Mouse (Mus musculus) midbrain, embryonic 16.5 days (tissue): ENCODE measurements around the gene Idh3a. TPM values are rescaled to one million over a fixed set of nuclear protein-coding genes. Genes with fewer than 3 reads are reported as not detected.

Experiments used
- ATAC-seq: fragments of 200-750 bp; cut with Nextera tagmentation; 2 replicates; pipeline ENCODE4 v1.8.0; 2017; ENCODE audit warnings: moderate TSS enrichment
- H3K27ac ChIP-seq: fragments of 300-500 bp; sonication (generic); 2 replicates; pipeline ENCODE4 v1.5.1; 2014; ENCODE audit warnings: mild to moderate bottlenecking, low read length, mixed read lengths
- H3K27me3 ChIP-seq: fragments of 300-500 bp; sonication (generic); 2 replicates; pipeline ENCODE4 v1.6.1; 2014; ENCODE audit warnings: low read depth, low read length, mixed read lengths; ENCODE audit not compliant: control insufficient read depth, insufficient read depth
- H3K36me3 ChIP-seq: fragments of 300-500 bp; sonication (generic); 2 replicates; pipeline ENCODE4 v1.6.1; 2014; ENCODE audit warnings: mild to moderate bottlenecking, low read length, moderate library complexity, mixed read lengths; ENCODE audit not compliant: control insufficient read depth, insufficient read depth
- H3K4me1 ChIP-seq: fragments of 300-500 bp; sonication (generic); 2 replicates; pipeline ENCODE4 v1.6.1; 2014; ENCODE audit warnings: mild to moderate bottlenecking, low read length, mixed read lengths; ENCODE audit not compliant: control insufficient read depth, insufficient read depth
- H3K4me2 ChIP-seq: fragments of 300-500 bp; sonication (generic); 2 replicates; pipeline ENCODE4 v1.6.1; 2014; ENCODE audit warnings: mild to moderate bottlenecking, low read length, mixed read lengths
- H3K4me3 ChIP-seq: fragments of 300-500 bp; sonication (generic); 2 replicates; pipeline ENCODE4 v1.5.1; 2014; ENCODE audit warnings: low read depth, mild to moderate bottlenecking, low read length, moderate library complexity, mixed read lengths
- H3K9ac ChIP-seq: fragments of 300-500 bp; sonication (generic); 2 replicates; pipeline ENCODE4 v1.6.1; 2014; ENCODE audit warnings: low read depth, low read length, mixed read lengths
- H3K9me3 ChIP-seq: fragments of 300-500 bp; sonication (generic); replicated peaks from 2 replicates; pipeline ENCODE4 v1.6.1; 2014; ENCODE audit warnings: mild to moderate bottlenecking, low read length, mixed read lengths; ENCODE audit not compliant: control insufficient read depth, poor library complexity, severe bottlenecking
- WGBS: fragments of 180-500 bp; shearing (Covaris S2); extraction: QIAGEN DNeasy Blood & Tissue Kit; methylation state at CpG from one replicate; pipeline ENCODE4 v1.1.7; 2014; 5-methylcytosine and 5-hydroxymethylcytosine counted together
- polyA plus RNA-seq: library from polyadenylated mRNA; unstranded; fragments of >200 nt; fragmentation: Nextera tagmentation; extraction: Ambion mirVana; gene quantifications from 2 replicates; pipeline ENCODE4 v1.2.1, GENCODE M21; 2015

Idh3a gene
- polyA plus RNA-seq, 1 experiment from 2014 or later = 165 TPM

DNA sequence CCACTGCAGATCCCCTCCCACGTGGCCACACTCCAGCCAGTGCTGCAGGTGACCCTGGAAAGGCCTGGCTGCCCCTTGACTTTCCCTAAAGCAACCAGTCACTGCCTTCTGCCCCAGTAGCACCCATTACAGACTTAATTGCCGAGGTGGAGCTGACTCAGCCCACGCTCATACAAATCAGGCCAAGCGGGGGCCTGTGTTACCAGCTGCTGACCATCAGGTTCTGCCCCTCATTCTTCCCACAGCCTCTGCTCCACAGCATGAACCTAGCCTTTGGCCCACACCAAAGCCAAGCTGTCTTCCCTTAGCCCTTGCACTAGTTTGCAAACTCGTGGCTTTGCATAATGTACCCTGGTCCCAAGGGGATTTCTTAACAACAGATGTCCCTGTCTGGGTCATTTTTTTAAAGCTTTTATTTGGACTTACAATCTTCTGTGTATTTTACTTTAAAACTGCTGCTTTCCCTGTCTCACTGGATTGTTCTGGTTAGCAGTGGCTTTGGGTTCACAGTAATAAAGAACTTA, 18.1 kb downstream of the Idh3a start:
- Histone ChIP-seq H3K9ac (no peak overlapping the region), H3K9me3 (no peaks in the 10 kb centered on the region), H3K4me1 (no peaks in the 10 kb centered on the region), H3K4me3 (no peak overlapping the region), H3K27me3 (no peaks in the 10 kb centered on the region), H3K27ac (no peak overlapping the region), H3K4me2 (no peak overlapping the region), H3K36me3 (peaks cover 41% of the 10 kb centered on the region)
- 55% methylated on average over 5 of the region's 5 CpGs for WGBS
- no peak for ATAC-seq

GRCm38 (mm10) chr9:54604886-54605285, 18.8 kb downstream of the Idh3a start:
- 57% methylated on average over 4 of the region's 4 CpGs for WGBS
- Histone ChIP-seq H3K4me1 (no peaks in the 10 kb centered on the region), H3K36me3 (peaks cover 37% of the 10 kb centered on the region), H3K9me3 (no peaks in the 10 kb centered on the region), H3K4me2 (no peak overlapping the region), H3K9ac (no peak overlapping the region), H3K27ac (no peak overlapping the region), H3K27me3 (no peaks in the 10 kb centered on the region), H3K4me3 (no peak overlapping the region)
- ATAC-seq = no peak

- Histone ChIP-seq H3K4me2 (no peak overlapping the region), H3K27me3 (no peaks in the 10 kb centered on the region), H3K9me3 (no peaks in the 10 kb centered on the region), H3K27ac (no peak overlapping the region), H3K36me3 (0 out of 2 replicates have a peak, but pooled peaks cover 2% of the 10 kb centered on the region), H3K4me1 (no peaks in the 10 kb centered on the region), H3K4me3 (no peak overlapping the region), H3K9ac (no peak overlapping the region)
- WGBS = 85% methylated on average over 5 of the region's 5 CpGs
- ATAC-seq = no peak
These were observed 26.7 kb downstream of the Idh3a start for GRCm38 (mm10) chr9:54612781-54613191.

- H3K4me1 ChIP-seq = no peaks in the 10 kb centered on the region
- no peak overlapping the region for H3K4me2 ChIP-seq
- no peaks in the 10 kb centered on the region for H3K27me3 ChIP-seq
- H3K4me3 ChIP-seq = no peak overlapping the region
- H3K9ac ChIP-seq = no peak overlapping the region
- no peaks in the 10 kb centered on the region for H3K9me3 ChIP-seq
- 73% methylated on average over 13 of the region's 13 CpGs for WGBS
- H3K27ac ChIP-seq = no peak overlapping the region
- H3K36me3 ChIP-seq = 0 out of 2 replicates have a peak, but pooled peaks cover 2% of the 10 kb centered on the region
- ATAC-seq = peak; percentile 72
These were observed 28.2 kb downstream of the Idh3a start for GRCm38 (mm10) chr9:54614182-54614850.

GRCm38 (mm10) chr9:54627240-54627639, 41.1 kb downstream of the Idh3a start:
- no peaks in the 10 kb centered on the region for H3K9me3 ChIP-seq
- H3K4me3 ChIP-seq = no peak overlapping the region
- ATAC-seq = no peak
- H3K27ac ChIP-seq = no peak overlapping the region
- H3K27me3 ChIP-seq = no peaks in the 10 kb centered on the region
- H3K36me3 ChIP-seq = no peaks in the 10 kb centered on the region
- H3K9ac ChIP-seq = no peak overlapping the region
- no peak overlapping the region for H3K4me2 ChIP-seq
- 100% methylated on average over 5 of the region's 5 CpGs for WGBS
- no peaks in the 10 kb centered on the region for H3K4me1 ChIP-seq

DNA sequence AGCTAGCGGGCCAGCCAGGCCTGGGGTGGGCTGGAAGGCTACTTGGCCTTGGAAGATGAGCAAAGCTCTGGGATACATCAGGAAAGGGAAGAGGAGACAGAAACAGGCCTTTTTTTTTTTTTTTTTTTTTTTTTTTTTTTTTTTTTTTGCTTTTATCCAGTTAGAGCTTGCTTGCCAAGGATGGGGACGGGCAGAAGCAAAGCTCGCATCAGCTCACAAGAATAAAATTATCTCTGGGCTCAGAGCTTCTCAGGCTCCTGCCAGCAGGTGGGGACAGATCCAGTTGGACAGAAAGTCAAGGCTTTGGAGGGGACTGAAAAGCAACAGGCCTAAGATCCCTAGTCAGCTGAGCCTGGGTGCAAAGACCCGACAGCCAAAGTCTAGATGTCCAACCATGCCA, 42.6 kb downstream of the Idh3a start:
- 77% methylated on average over 4 of the region's 4 CpGs for WGBS
- H3K9me3 ChIP-seq = no peaks in the 10 kb centered on the region
- H3K27me3 ChIP-seq = no peaks in the 10 kb centered on the region
- no peak overlapping the region for H3K4me3 ChIP-seq
- H3K9ac ChIP-seq = no peak overlapping the region
- H3K27ac ChIP-seq = no peak overlapping the region
- no peaks in the 10 kb centered on the region for H3K36me3 ChIP-seq
- H3K4me1 ChIP-seq = no peaks in the 10 kb centered on the region
- ATAC-seq = no peak
- no peak overlapping the region for H3K4me2 ChIP-seq

DNA sequence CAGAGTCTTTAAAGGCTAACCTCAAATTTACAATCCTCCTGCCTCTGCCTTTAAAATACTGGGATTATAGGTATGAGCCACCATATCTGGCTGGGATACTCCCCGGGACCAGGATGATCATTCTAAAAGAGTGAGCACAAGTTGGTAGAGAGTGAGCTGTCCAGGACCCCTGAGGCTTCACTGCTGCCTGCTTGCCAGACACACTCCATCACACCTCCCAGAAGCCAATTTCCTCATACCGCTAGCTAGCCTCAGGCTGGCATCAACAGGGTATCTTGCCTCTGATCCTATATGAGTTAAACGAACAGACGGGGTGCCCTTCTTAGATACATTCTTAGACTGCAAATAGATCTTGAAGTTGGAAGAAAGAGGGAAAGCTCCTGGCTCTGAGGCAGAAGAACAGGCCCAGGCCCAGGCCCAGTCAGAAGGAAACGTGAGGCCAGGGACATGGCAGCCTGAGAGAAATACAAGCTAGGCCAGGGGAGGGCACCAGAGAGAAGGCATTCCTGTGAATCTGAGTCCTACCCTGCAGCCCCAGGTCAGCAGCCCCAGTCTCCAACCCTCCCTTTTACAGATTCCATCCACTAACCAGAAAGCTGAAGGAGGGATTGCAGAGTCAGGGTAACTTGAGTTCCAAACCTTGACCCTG, 43.6 kb downstream of the Idh3a start:
- no peak overlapping the region for H3K4me3 ChIP-seq
- no peaks in the 10 kb centered on the region for H3K36me3 ChIP-seq
- no peaks in the 10 kb centered on the region for H3K9me3 ChIP-seq
- no peak overlapping the region for H3K27ac ChIP-seq
- H3K9ac ChIP-seq = no peak overlapping the region
- WGBS = 77% methylated on average over 5 of the region's 5 CpGs
- no peaks in the 10 kb centered on the region for H3K27me3 ChIP-seq
- H3K4me1 ChIP-seq = no peaks in the 10 kb centered on the region
- no peak for ATAC-seq
- H3K4me2 ChIP-seq = no peak overlapping the region

- Histone ChIP-seq H3K36me3 (no peaks in the 10 kb centered on the region), H3K4me1 (no peaks in the 10 kb centered on the region), H3K9ac (no peak overlapping the region), H3K4me3 (no peak overlapping the region), H3K27me3 (no peaks in the 10 kb centered on the region), H3K27ac (no peak overlapping the region), H3K9me3 (no peaks in the 10 kb centered on the region), H3K4me2 (no peak overlapping the region)
- ATAC-seq = no peak
These were observed 44.8 kb downstream of the Idh3a start for GRCm38 (mm10) chr9:54630905-54631304.

DNA sequence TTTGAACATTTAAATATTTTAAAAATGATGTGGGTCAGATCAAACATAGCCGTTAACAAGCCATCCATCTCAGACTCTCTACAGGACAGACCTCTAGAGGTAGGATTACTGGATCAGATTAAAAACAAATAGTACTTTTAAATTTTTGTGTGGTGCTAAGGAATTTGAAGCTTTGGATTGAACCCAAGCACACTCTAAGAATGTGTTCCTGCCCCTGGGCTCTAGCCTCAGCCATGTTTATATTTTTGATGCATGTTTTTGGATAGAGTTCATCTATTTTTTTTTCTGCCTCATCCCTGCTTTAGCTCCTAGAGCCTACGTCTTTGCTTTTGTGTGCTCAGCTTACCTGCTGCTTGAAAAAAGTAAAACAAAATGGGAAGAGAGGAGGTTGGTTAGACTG, 47.3 kb downstream of the Idh3a start:
- Histone ChIP-seq H3K9me3 (no peaks in the 10 kb centered on the region), H3K4me2 (no peak overlapping the region), H3K36me3 (no peaks in the 10 kb centered on the region), H3K27ac (no peak overlapping the region), H3K9ac (no peak overlapping the region), H3K4me3 (no peak overlapping the region), H3K27me3 (no peaks in the 10 kb centered on the region), H3K4me1 (no peaks in the 10 kb centered on the region)
- no peak for ATAC-seq
- 89% methylated on average over 2 of the region's 2 CpGs for WGBS
